Mouse (Mus musculus): ENCODE measurements around the gene Krt10. TPM values are rescaled to one million over a fixed set of nuclear protein-coding genes. Genes with fewer than 3 reads are reported as not detected.

The Krt10 gene
- polyA plus RNA-seq, 1 experiment from 2014 or later = 506 TPM

- Histone ChIP-seq H3K4me2 (replicated peaks) (no peak within 1 kb of the TSS), H3K9ac (no peak within 1 kb of the TSS), H3K4me1 (no peaks in the 10 kb centered on the region), H3K27ac (replicated peaks) (no peak within 1 kb of the TSS), H3K36me3 (no peaks in the 10 kb centered on the region), H3K27me3 (no peaks in the 10 kb centered on the region), H3K4me3 (replicated peaks) (no peak within 1 kb of the TSS), H3K9me3 (replicated peaks) (no peaks in the 10 kb centered on the region)
- ATAC-seq (ENCODE audit: insufficient number of reproducible peaks, low FRiP score, low TSS enrichment, low read depth) = no peak
- 77% methylated on average over 13 of the region's 13 CpGs for WGBS
These were observed 14.4 kb downstream of the Krt10 start, which contains the start of gene Krt28 for GRCm38 (mm10) chr11:99374803-99375202. Krt28 (minus strand) TSS chr11:99374903.

DNA sequence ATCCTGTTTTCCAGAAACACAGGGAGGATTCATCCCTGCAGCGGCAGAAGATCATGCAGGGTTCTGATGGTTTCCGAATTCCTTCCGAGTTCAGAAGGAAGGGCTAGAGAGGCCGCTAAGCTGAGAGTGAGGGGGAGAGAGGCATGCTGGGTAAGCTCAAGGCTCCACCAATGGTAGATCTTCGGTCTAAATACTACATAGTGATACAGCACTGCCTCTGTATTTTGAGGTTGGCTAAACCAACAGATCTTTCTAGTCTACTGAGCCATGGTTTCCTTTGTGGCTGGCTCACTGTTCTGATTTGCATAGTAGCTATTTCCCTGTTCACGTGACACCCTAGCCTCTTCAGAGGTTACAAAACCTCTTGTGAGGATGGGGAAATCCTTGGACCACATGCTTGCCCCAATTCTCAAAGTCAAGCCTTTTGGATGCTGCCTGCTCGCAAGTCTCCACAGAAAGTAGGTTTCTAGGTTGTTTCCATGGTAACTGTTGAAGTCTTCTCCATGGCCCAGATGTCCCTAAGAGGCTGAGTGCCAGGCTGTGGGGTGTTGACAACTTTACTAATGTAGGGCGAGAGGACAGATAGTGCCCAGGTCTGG lies 19.2 kb downstream of the Krt10 start:
- no peak for ATAC-seq (ENCODE audit: insufficient number of reproducible peaks, low FRiP score, low TSS enrichment, low read depth)
- H3K36me3 ChIP-seq = no peaks in the 10 kb centered on the region
- H3K4me1 ChIP-seq = no peaks in the 10 kb centered on the region
- H3K27ac ChIP-seq (replicated peaks) = no peak overlapping the region
- H3K27me3 ChIP-seq = no peaks in the 10 kb centered on the region
- H3K4me2 ChIP-seq (replicated peaks) = no peak overlapping the region
- H3K9ac ChIP-seq = no peak overlapping the region
- whole genome bisulfite sequencing = 83% methylated on average over 8 of the region's 8 CpGs
- H3K4me3 ChIP-seq (replicated peaks) = no peak overlapping the region
- H3K9me3 ChIP-seq (replicated peaks) = no peaks in the 10 kb centered on the region

DNA sequence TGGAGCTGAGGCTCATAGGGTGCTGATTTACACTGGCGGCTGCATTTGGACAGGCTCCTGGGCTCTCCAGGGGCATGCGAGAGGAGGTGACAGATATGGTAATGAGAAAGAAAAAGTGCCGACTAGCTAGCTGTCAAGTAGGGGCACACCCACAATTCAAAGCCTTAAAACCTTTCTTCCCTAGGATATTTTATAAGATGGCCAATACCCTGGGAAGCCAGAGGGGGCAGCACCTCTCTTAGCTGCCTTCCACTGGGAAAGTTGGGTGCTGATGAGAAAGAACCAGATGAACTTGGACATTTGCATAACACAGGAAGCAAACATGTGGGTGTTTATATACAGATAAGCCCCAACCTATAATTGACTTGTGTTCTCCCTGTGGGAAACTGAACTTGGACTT lies 19.9 kb downstream of the Krt10 start:
- H3K36me3 ChIP-seq = no peaks in the 10 kb centered on the region
- H3K27me3 ChIP-seq = no peaks in the 10 kb centered on the region
- no peak overlapping the region for H3K27ac ChIP-seq (replicated peaks)
- no peak overlapping the region for H3K4me3 ChIP-seq (replicated peaks)
- 12% methylated on average over 3 of the region's 3 CpGs for WGBS
- H3K9me3 ChIP-seq (replicated peaks) = no peaks in the 10 kb centered on the region
- no peak overlapping the region for H3K9ac ChIP-seq
- H3K4me1 ChIP-seq = no peaks in the 10 kb centered on the region
- no peak for ATAC-seq (ENCODE audit: insufficient number of reproducible peaks, low FRiP score, low TSS enrichment, low read depth)
- no peak overlapping the region for H3K4me2 ChIP-seq (replicated peaks)

GRCm38 (mm10) chr11:99366791-99367190 lies 22.4 kb downstream of the Krt10 start:
- no peak for ATAC-seq (ENCODE audit: insufficient number of reproducible peaks, low FRiP score, low TSS enrichment, low read depth)
- H3K9ac ChIP-seq = no peak overlapping the region
- no peak overlapping the region for H3K27ac ChIP-seq (replicated peaks)
- H3K27me3 ChIP-seq = no peaks in the 10 kb centered on the region
- H3K4me1 ChIP-seq = no peaks in the 10 kb centered on the region
- no peak overlapping the region for H3K4me3 ChIP-seq (replicated peaks)
- H3K4me2 ChIP-seq (replicated peaks) = no peak overlapping the region
- H3K36me3 ChIP-seq = no peaks in the 10 kb centered on the region
- WGBS = 36% methylated on average over 10 of the region's 10 CpGs
- H3K9me3 ChIP-seq (replicated peaks) = no peaks in the 10 kb centered on the region

GRCm38 (mm10) chr11:99364412-99364811 lies 24.8 kb downstream of the Krt10 start:
- no peaks in the 10 kb centered on the region for H3K9me3 ChIP-seq (replicated peaks)
- no peak overlapping the region for H3K9ac ChIP-seq
- H3K27me3 ChIP-seq = no peaks in the 10 kb centered on the region
- no peaks in the 10 kb centered on the region for H3K4me1 ChIP-seq
- WGBS = 21% methylated on average over 9 of the region's 9 CpGs
- H3K36me3 ChIP-seq = no peaks in the 10 kb centered on the region
- H3K4me2 ChIP-seq (replicated peaks) = no peak overlapping the region
- H3K27ac ChIP-seq (replicated peaks) = no peak overlapping the region
- no peak overlapping the region for H3K4me3 ChIP-seq (replicated peaks)
- ATAC-seq (ENCODE audit: insufficient number of reproducible peaks, low FRiP score, low TSS enrichment, low read depth) = no peak

DNA sequence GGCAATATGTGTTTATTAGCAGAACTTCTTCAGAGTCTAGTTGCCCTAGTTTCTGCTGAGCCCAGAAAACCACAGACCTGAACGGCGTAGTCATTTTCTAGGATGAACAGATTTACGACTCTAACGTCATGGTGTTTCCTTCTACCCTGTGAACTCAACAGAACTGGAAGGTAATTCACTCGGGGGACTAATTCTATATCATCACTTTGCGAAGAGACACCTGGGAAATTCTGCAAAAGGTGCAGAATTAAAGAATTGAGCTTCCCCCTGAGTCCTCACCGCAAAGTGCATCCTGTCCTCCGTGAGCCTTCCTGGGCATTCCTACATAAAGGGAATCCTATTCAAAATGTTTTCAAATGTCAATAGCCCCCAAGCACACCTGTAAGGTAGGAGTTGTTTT lies 27.7 kb downstream of the Krt10 start:
- Histone ChIP-seq H3K4me3 (replicated peaks) (no peak overlapping the region), H3K27me3 (no peaks in the 10 kb centered on the region), H3K36me3 (no peaks in the 10 kb centered on the region), H3K9ac (no peak overlapping the region), H3K4me2 (replicated peaks) (no peak overlapping the region), H3K4me1 (no peaks in the 10 kb centered on the region), H3K9me3 (replicated peaks) (no peaks in the 10 kb centered on the region), H3K27ac (replicated peaks) (no peak overlapping the region)
- WGBS = 78% methylated on average over 8 of the region's 8 CpGs
- no peak for ATAC-seq (ENCODE audit: insufficient number of reproducible peaks, low FRiP score, low TSS enrichment, low read depth)

GRCm38 (mm10) chr11:99351004-99351403 lies 38.2 kb downstream of the Krt10 start, which contains the start of gene Krt27:
Krt27 (minus strand) TSS chr11:99351104.
- 76% methylated on average over 12 of the region's 12 CpGs for WGBS
- H3K27ac ChIP-seq (replicated peaks) = no peak within 1 kb of the TSS
- ATAC-seq (ENCODE audit: insufficient number of reproducible peaks, low FRiP score, low TSS enrichment, low read depth) = no peak

DNA sequence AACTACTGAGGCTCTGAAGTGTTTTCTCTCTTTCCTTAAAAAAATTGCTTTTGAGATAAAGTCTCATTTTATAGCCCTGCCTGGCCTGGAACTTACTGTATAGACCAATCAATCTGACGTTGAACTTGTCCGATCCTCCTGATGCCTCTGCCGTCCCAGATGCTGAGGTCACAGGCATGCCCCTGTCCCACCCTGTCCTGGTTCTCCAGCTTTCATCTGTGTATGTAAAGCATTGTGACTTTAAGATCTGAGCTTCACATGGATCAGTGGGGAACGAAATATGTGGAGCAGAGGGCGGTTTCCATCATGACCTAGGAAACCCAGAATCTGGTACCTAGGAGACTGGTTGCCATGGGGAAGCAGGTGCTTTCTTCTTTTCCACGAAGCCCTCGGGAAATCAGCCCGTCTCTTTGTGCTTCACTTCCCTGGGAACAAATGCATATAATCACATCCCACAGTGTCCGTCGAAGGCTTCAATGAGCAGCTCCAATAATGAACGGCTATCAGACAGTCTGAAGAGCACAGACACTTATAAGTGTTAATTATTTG lies 49.8 kb downstream of the Krt10 start:
- no peaks in the 10 kb centered on the region for H3K4me1 ChIP-seq
- H3K27ac ChIP-seq (replicated peaks) = no peak overlapping the region
- H3K4me2 ChIP-seq (replicated peaks) = no peak overlapping the region
- H3K9ac ChIP-seq = no peak overlapping the region
- H3K36me3 ChIP-seq = no peaks in the 10 kb centered on the region
- H3K4me3 ChIP-seq (replicated peaks) = no peak overlapping the region
- no peak for ATAC-seq (ENCODE audit: insufficient number of reproducible peaks, low FRiP score, low TSS enrichment, low read depth)
- WGBS = 80% methylated on average over 11 of the region's 11 CpGs
- no peaks in the 10 kb centered on the region for H3K9me3 ChIP-seq (replicated peaks)
- H3K27me3 ChIP-seq = no peaks in the 10 kb centered on the region

More at GRCm38 (mm10) chr11:99351004-99351403, 38.2 kb downstream of the Krt10 start, which contains the start of gene Krt27:
- H3K36me3 ChIP-seq = no peaks in the 10 kb centered on the region
- H3K9me3 ChIP-seq (replicated peaks) = no peaks in the 10 kb centered on the region
- no peak within 1 kb of the TSS for H3K9ac ChIP-seq
- no peak within 1 kb of the TSS for H3K4me3 ChIP-seq (replicated peaks)
- 0 out of 2 replicates have a peak, but pooled peaks cover 4% of the 10 kb centered on the region for H3K27me3 ChIP-seq
- no peaks in the 10 kb centered on the region for H3K4me1 ChIP-seq
- no peak within 1 kb of the TSS for H3K4me2 ChIP-seq (replicated peaks)

- Histone ChIP-seq H3K27me3 (no peaks in the 10 kb centered on the region), H3K4me3 (replicated peaks) (no peak within 1 kb of the TSS), H3K27ac (replicated peaks) (no peak within 1 kb of the TSS), H3K9ac (no peak within 1 kb of the TSS), H3K9me3 (replicated peaks) (no peaks in the 10 kb centered on the region), H3K4me2 (replicated peaks) (no peak within 1 kb of the TSS), H3K4me1 (no peaks in the 10 kb centered on the region), H3K36me3 (no peaks in the 10 kb centered on the region)
- WGBS = 89% methylated on average over 11 of the region's 11 CpGs
- no peak for ATAC-seq (ENCODE audit: insufficient number of reproducible peaks, low FRiP score, low TSS enrichment, low read depth)
These were observed 51.3 kb downstream of the Krt10 start, which contains the start of gene Krt26 for GRCm38 (mm10) chr11:99337866-99338265. Krt26 (minus strand) TSS chr11:99337966.

Other genes with a start within 250 kb of the Krt10 start
- 0.57 and 0.59 TPM in 2 replicates for gene Ccr7, start 234.3 kb downstream of the Krt10 start, polyA plus RNA-seq (2015; fragmentation: Nextera tagmentation; extraction: Ambion mirVana)
- gene Smarce1, start 158.3 kb downstream of the Krt10 start, polyA plus RNA-seq (2015; fragmentation: Nextera tagmentation; extraction: Ambion mirVana) = 228 and 240 TPM in 2 replicates
- gene Krt222, start 145.3 kb downstream of the Krt10 start, polyA plus RNA-seq (2015; fragmentation: Nextera tagmentation; extraction: Ambion mirVana) = 0.71 and 0.79 TPM in 2 replicates
- gene Krt24, start 104.1 kb downstream of the Krt10 start, polyA plus RNA-seq (2015; fragmentation: Nextera tagmentation; extraction: Ambion mirVana) = 2.9 and 4.7 TPM in 2 replicates
- gene Krt25, start 66.4 kb downstream of the Krt10 start, polyA plus RNA-seq (2015; fragmentation: Nextera tagmentation; extraction: Ambion mirVana) = 26.1 and 71.3 TPM in 2 replicates
- gene Krt26, start 51.4 kb downstream of the Krt10 start, polyA plus RNA-seq (2015; fragmentation: Nextera tagmentation; extraction: Ambion mirVana) = 1.6 and 1.7 TPM in 2 replicates
- 44.9 and 72.2 TPM in 2 replicates for gene Krt27, start 38.3 kb downstream of the Krt10 start, polyA plus RNA-seq (2015; fragmentation: Nextera tagmentation; extraction: Ambion mirVana)
- gene Krt28, start 14.5 kb downstream of the Krt10 start, polyA plus RNA-seq (2015; fragmentation: Nextera tagmentation; extraction: Ambion mirVana) = 19.5 and 36.8 TPM in 2 replicates
- gene Krt12, start 32.9 kb upstream of the Krt10 start, polyA plus RNA-seq (2015; fragmentation: Nextera tagmentation; extraction: Ambion mirVana) = 0.24 and 0.88 TPM in 2 replicates
- 0.55 and 0.58 TPM in 2 replicates for gene Krt20, start 48.8 kb upstream of the Krt10 start, polyA plus RNA-seq (2015; fragmentation: Nextera tagmentation; extraction: Ambion mirVana)
- gene Krt23, start 103.8 kb upstream of the Krt10 start, polyA plus RNA-seq (2015; fragmentation: Nextera tagmentation; extraction: Ambion mirVana) = 37.0 and 46.2 TPM in 2 replicates
- gene Krt39, start 132.0 kb upstream of the Krt10 start, polyA plus RNA-seq (2015; fragmentation: Nextera tagmentation; extraction: Ambion mirVana) = 0.16 and 0.35 TPM in 2 replicates
- 0.81 and 1.5 TPM in 2 replicates for gene Krt40, start 153.8 kb upstream of the Krt10 start, polyA plus RNA-seq (2015; fragmentation: Nextera tagmentation; extraction: Ambion mirVana)
- 9.5 and 12.3 TPM in 2 replicates for gene Krtap3-3, start 161.5 kb upstream of the Krt10 start, polyA plus RNA-seq (2015; fragmentation: Nextera tagmentation; extraction: Ambion mirVana)
- 2.8 and 2.9 TPM in 2 replicates for gene Krtap3-2, start 167.5 kb upstream of the Krt10 start, polyA plus RNA-seq (2015; fragmentation: Nextera tagmentation; extraction: Ambion mirVana)
- 1.2 TPM in 1 of 2 replicates, not detected in the other for gene Gm11939, start 170.1 kb upstream of the Krt10 start, polyA plus RNA-seq (2015; fragmentation: Nextera tagmentation; extraction: Ambion mirVana)
- 5.7 and 13.1 TPM in 2 replicates for gene Krtap3-1, start 177.3 kb upstream of the Krt10 start, polyA plus RNA-seq (2015; fragmentation: Nextera tagmentation; extraction: Ambion mirVana)
- gene Krtap1-5, start 191.7 kb upstream of the Krt10 start, polyA plus RNA-seq (2015; fragmentation: Nextera tagmentation; extraction: Ambion mirVana) = 3.7 and 5.9 TPM in 2 replicates
- 2.0 and 2.2 TPM in 2 replicates for gene Krtap1-4, start 194.3 kb upstream of the Krt10 start, polyA plus RNA-seq (2015; fragmentation: Nextera tagmentation; extraction: Ambion mirVana)
- gene Krtap1-3, start 202.0 kb upstream of the Krt10 start, polyA plus RNA-seq (2015; fragmentation: Nextera tagmentation; extraction: Ambion mirVana) = 1.5 and 2.0 TPM in 2 replicates
- 2.8 and 5.7 TPM in 2 replicates for gene Krtap9-3, start 208.7 kb upstream of the Krt10 start, polyA plus RNA-seq (2015; fragmentation: Nextera tagmentation; extraction: Ambion mirVana)
- 4.5 and 7.3 TPM in 2 replicates for gene Gm11938, start 213.9 kb upstream of the Krt10 start, polyA plus RNA-seq (2015; fragmentation: Nextera tagmentation; extraction: Ambion mirVana)
- gene Gm11937, start 220.8 kb upstream of the Krt10 start, polyA plus RNA-seq (2015; fragmentation: Nextera tagmentation; extraction: Ambion mirVana) = 4.7 and 7.0 TPM in 2 replicates
- gene Krtap2-4, start 225.5 kb upstream of the Krt10 start, polyA plus RNA-seq (2015; fragmentation: Nextera tagmentation; extraction: Ambion mirVana) = 2.0 and 4.2 TPM in 2 replicates
- 3.9 and 5.1 TPM in 2 replicates for gene Gm11562, start 231.1 kb upstream of the Krt10 start, polyA plus RNA-seq (2015; fragmentation: Nextera tagmentation; extraction: Ambion mirVana)
- gene Krtap4-1, start 238.9 kb upstream of the Krt10 start, polyA plus RNA-seq (2015; fragmentation: Nextera tagmentation; extraction: Ambion mirVana) = 1.7 and 2.2 TPM in 2 replicates
- 1.6 and 3.2 TPM in 2 replicates for gene Krtap4-2, start 245.7 kb upstream of the Krt10 start, polyA plus RNA-seq (2015; fragmentation: Nextera tagmentation; extraction: Ambion mirVana)